Mouse (Mus musculus) spleen, adult 2 months (tissue): ENCODE data around the gene Vamp8. TPM values are rescaled to one million over a fixed set of nuclear protein-coding genes. Genes with fewer than 3 reads are reported as not detected.

Source experiments
- DNase-seq, 2 experiments: peaks; one replicate each; pipeline versions ENCODE4 v3.0.0 to v3.0.0-alpha.2; 2012 to 2021; ENCODE audit warnings: low spot score in 2 of 2, low read depth in 1 of 2
- H3K27ac ChIP-seq: fragments of 200-500 bp; 2 replicates; pipeline ENCODE4 v1.5.1; 2012; ENCODE audit warnings: low read length, inconsistent platforms; ENCODE audit not compliant: insufficient read depth
- H3K27me3 ChIP-seq: fragments of 200-500 bp; 2 replicates; pipeline ENCODE4 v1.6.1; 2012; ENCODE audit warnings: mild to moderate bottlenecking, moderate library complexity, low read length, inconsistent platforms; ENCODE audit not compliant: control insufficient read depth, insufficient read depth
- H3K36me3 ChIP-seq: fragments of 200-500 bp; 2 replicates; pipeline ENCODE4 v1.6.1; 2012; ENCODE audit warnings: mild to moderate bottlenecking, low read length, inconsistent platforms; ENCODE audit not compliant: control insufficient read depth, insufficient read depth
- H3K4me1 ChIP-seq: fragments of 200-500 bp; 2 replicates; pipeline ENCODE4 v1.6.1; 2011; ENCODE audit warnings: inconsistent platforms; ENCODE audit not compliant: control insufficient read depth, insufficient read depth, insufficient read length
- H3K4me3 ChIP-seq: fragments of 200-500 bp; 2 replicates; pipeline ENCODE4 v1.5.1; 2011; ENCODE audit warnings: mild to moderate bottlenecking, inconsistent platforms; ENCODE audit not compliant: insufficient read depth, insufficient read length; ENCODE audit errors: extremely low read depth
- CTCF ChIP-seq: fragments of 200-500 bp; IDR thresholded peaks from 2 replicates; pipeline ENCODE4 v1.5.1; 2011; ENCODE audit warnings: mild to moderate bottlenecking, inconsistent platforms; ENCODE audit not compliant: insufficient read depth, insufficient read length, insufficient replicate concordance; ENCODE audit errors: extremely low read depth
- POLR2A ChIP-seq: fragments of 200-500 bp; IDR thresholded peaks from 2 replicates; pipeline ENCODE4 v1.6.1; 2011; ENCODE audit warnings: low read depth, low read length, inconsistent platforms
- WGBS: fragments of 180-500 bp; shearing (Covaris S2); methylation state at CpG from one replicate; pipeline ENCODE4 v1.1.7; 2018; 5-methylcytosine and 5-hydroxymethylcytosine counted together
- polyA plus RNA-seq: library from polyadenylated mRNA; depleted of rRNA; stranded (reverse); fragments of >200 nt; gene quantifications from 2 replicates; pipeline ENCODE4 v1.2.3, GENCODE M21; 2012

The Vamp8 gene
- polyA plus RNA-seq, 1 experiment = 107 TPM

DNA sequence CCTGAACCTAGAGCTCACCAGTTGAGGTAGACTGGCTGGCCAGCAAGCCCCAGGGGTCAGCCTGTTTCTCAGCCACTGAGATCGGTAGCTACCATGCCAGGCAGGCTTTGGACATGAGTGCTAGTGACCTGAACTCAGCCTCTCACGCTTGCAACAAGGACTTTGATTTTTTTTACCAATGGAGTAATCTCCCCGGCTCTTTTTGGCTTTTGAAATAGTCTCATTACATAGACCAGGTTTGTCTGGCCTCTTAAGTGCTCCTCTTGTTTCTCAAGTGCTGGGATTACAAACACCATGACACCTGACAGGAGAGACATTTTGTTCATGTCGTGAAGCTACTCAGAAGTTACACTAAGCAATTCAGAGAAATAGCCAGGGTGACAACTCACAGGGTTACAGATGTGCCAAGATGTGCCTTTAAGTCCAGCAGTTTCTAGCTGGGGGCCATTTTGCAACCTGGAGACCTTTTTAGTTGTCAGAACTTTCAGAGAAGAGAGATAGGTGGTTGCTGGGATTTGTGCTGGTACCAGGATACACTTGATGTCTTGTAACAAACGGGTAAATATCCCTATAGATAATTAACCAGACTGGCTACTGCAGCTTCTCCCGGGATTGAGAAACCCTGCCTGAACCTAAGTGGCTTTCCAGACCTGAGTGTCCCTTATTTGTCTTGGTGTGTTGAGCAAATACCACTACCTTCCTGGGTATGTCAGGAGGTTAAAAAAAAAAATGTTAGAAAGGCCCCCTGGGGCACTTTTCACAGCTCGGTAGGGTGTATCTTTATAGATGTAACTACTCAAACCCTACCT lies 25.7 kb upstream of the Vamp8 start:
- H3K4me3 ChIP-seq = no peak overlapping the region
- no peaks in the 10 kb centered on the region; the same call in 1 of the 2 replicates for H3K4me1 ChIP-seq
- TF ChIP-seq CTCF = no peak
- no peak for TF ChIP-seq POLR2A
- WGBS = 93% methylated on average over 7 of the region's 7 CpGs
- no peak for DNase-seq
- H3K27me3 ChIP-seq = no peaks in the 10 kb centered on the region
- no peak overlapping the region for H3K27ac ChIP-seq
- peaks cover 5% of the 10 kb centered on the region for H3K36me3 ChIP-seq

- 90% methylated on average over 5 of the region's 5 CpGs for WGBS
- Histone ChIP-seq H3K4me1 (peaks cover 6% of the 10 kb centered on the region; the same call in 1 of the 2 replicates), H3K4me3 (no peak overlapping the region), H3K27me3 (no peaks in the 10 kb centered on the region), H3K36me3 (peaks cover 5% of the 10 kb centered on the region), H3K27ac (no peak overlapping the region)
- no peak for DNase-seq
- no peak for TF ChIP-seq POLR2A
- TF ChIP-seq CTCF = no peak
Measured at GRCm38 (mm10) chr6:72415181-72415580, 24.7 kb upstream of the Vamp8 start.

DNA sequence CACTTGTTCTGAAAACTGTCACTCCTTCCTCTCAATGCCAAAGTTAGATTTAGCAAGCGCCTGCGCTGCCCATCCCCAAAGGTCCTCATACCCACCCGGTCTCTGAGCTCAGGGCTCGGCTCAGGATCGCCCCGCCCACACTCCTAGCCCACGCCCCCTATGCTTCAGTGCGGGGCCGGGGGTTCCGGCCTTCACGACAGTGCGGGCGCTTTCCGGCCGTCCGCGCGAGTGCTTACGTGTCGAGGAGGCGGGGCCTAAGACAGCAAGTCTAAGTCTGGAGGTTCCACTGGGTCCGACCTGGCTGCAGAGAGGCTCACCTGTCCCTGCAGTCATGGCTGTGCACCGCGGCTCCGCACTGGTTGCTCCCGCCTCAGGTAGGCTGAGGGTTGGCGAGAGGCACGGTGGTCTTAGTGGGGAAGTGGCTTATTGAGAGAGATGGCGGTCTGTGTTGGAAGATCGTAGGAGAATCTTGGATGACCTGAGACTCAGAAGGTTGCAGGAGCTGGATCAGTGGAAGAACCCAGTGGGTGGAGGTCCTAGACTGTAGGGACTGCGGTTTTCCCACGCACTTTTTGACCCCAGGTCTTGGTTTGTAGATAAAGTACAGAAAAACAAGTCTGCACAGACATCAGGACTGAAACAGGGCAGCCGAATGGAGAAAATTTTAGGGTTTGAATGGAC lies 23.7 kb upstream of the Vamp8 start, which contains the start of gene Ggcx:
Gene Ggcx, plus strand, starts transcription at position 233 of the 681 bp plus-strand sequence.
- WGBS = 1% methylated on average over 33 of the region's 33 CpGs
- peak; percentile 87 to 96 for DNase-seq
- H3K4me1 ChIP-seq = peaks cover 6% of the 10 kb centered on the region; the same call in 1 of the 2 replicates

DNA sequence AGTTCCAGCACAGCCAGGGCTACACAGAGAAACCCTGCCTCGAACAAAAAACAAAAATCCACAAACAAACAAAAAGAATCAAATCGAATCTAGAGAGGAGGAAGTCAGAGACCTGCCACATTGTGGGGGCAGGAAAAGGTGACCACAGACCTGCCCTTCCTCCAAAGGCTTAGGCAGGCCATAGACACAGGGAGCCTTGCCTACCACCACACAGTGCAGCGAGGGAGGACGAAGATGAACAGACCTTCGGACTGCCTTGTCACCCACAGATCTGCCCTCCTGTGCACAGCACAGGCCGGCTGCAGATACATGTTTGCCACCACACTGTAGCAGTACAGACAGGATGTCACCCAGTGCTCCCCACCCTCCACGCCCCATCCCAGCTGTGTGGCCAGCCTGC lies 20.0 kb upstream of the Vamp8 start:
- H3K4me1 ChIP-seq = peaks cover 6% of the 10 kb centered on the region; the same call in 1 of the 2 replicates
- H3K4me3 ChIP-seq = no peak overlapping the region
- TF ChIP-seq POLR2A (no peak), CTCF (no peak)
- H3K27ac ChIP-seq = 0 out of 2 replicates have a peak overlapping the region, but pooled peaks have one; percentile 10
- WGBS = 20% methylated on average over 7 of the region's 7 CpGs
- H3K36me3 ChIP-seq = no peaks in the 10 kb centered on the region
- H3K27me3 ChIP-seq = no peaks in the 10 kb centered on the region
- DNase-seq = no peak

More for the DNA sequence above, 23.7 kb upstream of the Vamp8 start, which contains the start of gene Ggcx:
- peak within 1 kb of the TSS; percentile 92 for H3K4me3 ChIP-seq
- no peaks in the 10 kb centered on the region for H3K27me3 ChIP-seq
- H3K36me3 ChIP-seq = peaks cover 4% of the 10 kb centered on the region
- peak within 1 kb of the TSS; percentile 53 for H3K27ac ChIP-seq
- TF ChIP-seq CTCF = no peak
- TF ChIP-seq POLR2A = peak; percentile 39

DNA sequence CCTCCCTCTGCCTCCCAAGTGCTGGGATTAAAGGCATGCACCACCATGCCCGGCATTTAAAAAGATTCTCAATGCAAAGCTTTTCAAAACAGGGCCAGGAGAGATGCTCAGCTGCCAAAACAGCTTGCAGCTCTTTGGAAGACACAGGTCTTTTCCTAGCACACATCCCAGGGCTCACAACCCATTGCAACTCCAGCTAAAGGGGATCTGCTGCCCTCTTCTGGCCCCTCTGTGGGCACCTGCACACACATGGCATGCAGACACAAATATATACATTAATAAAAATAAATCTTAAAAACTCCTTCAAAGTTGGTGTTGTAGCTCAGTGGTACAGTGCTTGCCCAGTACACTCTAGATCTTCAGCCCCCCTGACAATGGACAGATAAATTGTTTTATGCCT lies 19.5 kb upstream of the Vamp8 start:
- Histone ChIP-seq H3K27me3 (no peaks in the 10 kb centered on the region), H3K36me3 (no peaks in the 10 kb centered on the region), H3K4me3 (no peak overlapping the region), H3K4me1 (peaks cover 6% of the 10 kb centered on the region; the same call in 1 of the 2 replicates), H3K27ac (no peak overlapping the region)
- DNase-seq = no peak
- 31% methylated on average over 1 of the region's 1 CpGs for WGBS
- no peak for TF ChIP-seq POLR2A
- TF ChIP-seq CTCF = no peak

- peak; percentile 29 to 52 for DNase-seq
- WGBS = 26% methylated on average over 3 of the region's 3 CpGs
- no peak overlapping the region for H3K4me3 ChIP-seq
- no peak overlapping the region for H3K27ac ChIP-seq
- no peaks in the 10 kb centered on the region for H3K27me3 ChIP-seq
- no peaks in the 10 kb centered on the region for H3K36me3 ChIP-seq
- TF ChIP-seq POLR2A (no peak), CTCF (peak; percentile 17; the same call in 1 of the 2 replicates)
- peaks cover 6% of the 10 kb centered on the region; the same call in 1 of the 2 replicates for H3K4me1 ChIP-seq
Measured at GRCm38 (mm10) chr6:72409567-72409966, 19.1 kb upstream of the Vamp8 start.
